Mouse (Mus musculus) neural tube, embryonic 12.5 days (tissue): ENCODE results near the gene Ltb4r2. TPM values are rescaled to one million over a fixed set of nuclear protein-coding genes. Genes with fewer than 3 reads are reported as not detected.
A peak's percentile ranks its signal among the peaks of the same experiment; 100 is the strongest.

ENCODE experiments used
- ATAC-seq: fragments of 200-750 bp; cut with Nextera tagmentation; 2 replicates; pipeline ENCODE4 v1.8.0; 2017; ENCODE audit warnings: low read depth, mild to moderate bottlenecking, moderate TSS enrichment, moderate library complexity; ENCODE audit not compliant: low FRiP score
- H3K27ac ChIP-seq: fragments of 300-500 bp; sonication (generic); 2 replicates; pipeline ENCODE4 v1.5.1; 2016
- H3K27me3 ChIP-seq: fragments of 300-500 bp; sonication (generic); replicated peaks from 2 replicates; pipeline ENCODE4 v1.6.1; 2016; ENCODE audit warnings: mild to moderate bottlenecking
- H3K36me3 ChIP-seq: fragments of 300-500 bp; sonication (generic); 2 replicates; pipeline ENCODE4 v1.6.1; 2016; ENCODE audit warnings: mild to moderate bottlenecking
- H3K4me1 ChIP-seq: fragments of 300-500 bp; sonication (generic); 2 replicates; pipeline ENCODE4 v1.6.1; 2016
- H3K4me2 ChIP-seq: fragments of 300-500 bp; sonication (generic); replicated peaks from 2 replicates; pipeline ENCODE4 v1.6.1; 2016; ENCODE audit warnings: mild to moderate bottlenecking
- H3K4me3 ChIP-seq: fragments of 300-500 bp; sonication (generic); 2 replicates; pipeline ENCODE4 v1.5.1; 2016
- H3K9ac ChIP-seq: fragments of 300-500 bp; sonication (generic); 2 replicates; pipeline ENCODE4 v1.6.1; 2016; ENCODE audit warnings: mild to moderate bottlenecking
- H3K9me3 ChIP-seq: fragments of 300-500 bp; sonication (generic); 2 replicates; pipeline ENCODE4 v1.6.1; 2016; ENCODE audit warnings: mild to moderate bottlenecking
- WGBS: fragments of 180-500 bp; shearing (Covaris S2); methylation state at CpG from one replicate; pipeline ENCODE4 v1.1.7; 2016; 5-methylcytosine and 5-hydroxymethylcytosine counted together
- polyA plus RNA-seq: library from polyadenylated mRNA; unstranded; fragments of >200 nt; fragmentation: Nextera tagmentation; extraction: Ambion mirVana; gene quantifications from 2 replicates; pipeline ENCODE4 v1.2.1, GENCODE M21; 2016

The Ltb4r2 gene
- polyA plus RNA-seq, 1 experiment from 2014 or later: 0.37 TPM

- no peak overlapping the region for H3K9ac ChIP-seq
- H3K27me3 ChIP-seq: peaks cover 63% of the 10 kb centered on the region
- no peak overlapping the region for H3K27ac ChIP-seq
- H3K4me2 ChIP-seq: peak overlapping the region; percentile 79; the same call in 1 of the 2 replicates
- no peak overlapping the region for H3K4me3 ChIP-seq
- ATAC-seq: no peak
- no peaks in the 10 kb centered on the region for H3K9me3 ChIP-seq
- H3K4me1 ChIP-seq: peaks cover 9% of the 10 kb centered on the region; the same call in 1 of the 2 replicates
- H3K36me3 ChIP-seq: no peaks in the 10 kb centered on the region
- WGBS: 91% methylated on average over 6 of the region's 6 CpGs
Measured at GRCm38 (mm10) chr14:55768555-55768954, 7.3 kb downstream of the Ltb4r2 start.

GRCm38 (mm10) chr14:55769087-55769703 is 8.0 kb downstream of the Ltb4r2 start:
- ATAC-seq: no peak
- Histone ChIP-seq H3K4me3 (no peak overlapping the region), H3K9me3 (no peaks in the 10 kb centered on the region), H3K36me3 (no peaks in the 10 kb centered on the region), H3K27ac (no peak overlapping the region), H3K4me1 (peaks cover 9% of the 10 kb centered on the region; the same call in 1 of the 2 replicates), H3K4me2 (no peak overlapping the region), H3K27me3 (peaks cover 61% of the 10 kb centered on the region), H3K9ac (no peak overlapping the region)
- 76% methylated on average over 16 of the region's 16 CpGs for WGBS

GRCm38 (mm10) chr14:55776711-55777110 is 15.5 kb downstream of the Ltb4r2 start:
- Histone ChIP-seq H3K9ac (no peak overlapping the region), H3K27ac (no peak overlapping the region), H3K4me3 (no peak overlapping the region), H3K36me3 (no peaks in the 10 kb centered on the region), H3K4me1 (no peaks in the 10 kb centered on the region), H3K4me2 (no peak overlapping the region), H3K9me3 (no peaks in the 10 kb centered on the region), H3K27me3 (peaks cover 14% of the 10 kb centered on the region)
- 76% methylated on average over 7 of the region's 7 CpGs for WGBS
- ATAC-seq: no peak

DNA sequence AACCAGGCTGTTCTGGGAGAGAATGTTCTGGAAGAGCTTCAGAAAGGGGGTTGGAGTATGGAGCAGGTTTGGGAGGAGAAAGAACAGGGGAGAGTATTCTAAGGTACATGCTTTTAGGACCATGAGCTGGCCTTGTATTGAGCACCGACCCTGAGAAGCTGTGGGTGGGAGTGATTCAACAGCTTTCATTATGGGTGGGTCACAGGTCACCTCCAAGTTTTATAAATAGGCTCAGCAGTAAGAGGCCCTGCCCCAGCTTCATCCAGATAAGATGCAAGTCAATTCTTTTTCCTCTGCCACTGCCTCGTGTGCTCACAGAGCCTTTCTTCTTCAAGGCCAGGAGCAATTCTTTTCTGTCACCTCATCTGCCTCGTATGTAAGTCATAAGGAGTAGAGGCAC is 15.9 kb downstream of the Ltb4r2 start:
- Histone ChIP-seq H3K4me1 (no peaks in the 10 kb centered on the region), H3K27me3 (peaks cover 18% of the 10 kb centered on the region), H3K9me3 (no peaks in the 10 kb centered on the region), H3K9ac (no peak overlapping the region), H3K36me3 (no peaks in the 10 kb centered on the region), H3K27ac (no peak overlapping the region), H3K4me2 (no peak overlapping the region), H3K4me3 (no peak overlapping the region)
- no peak for ATAC-seq
- 59% methylated on average over 3 of the region's 3 CpGs for WGBS

DNA sequence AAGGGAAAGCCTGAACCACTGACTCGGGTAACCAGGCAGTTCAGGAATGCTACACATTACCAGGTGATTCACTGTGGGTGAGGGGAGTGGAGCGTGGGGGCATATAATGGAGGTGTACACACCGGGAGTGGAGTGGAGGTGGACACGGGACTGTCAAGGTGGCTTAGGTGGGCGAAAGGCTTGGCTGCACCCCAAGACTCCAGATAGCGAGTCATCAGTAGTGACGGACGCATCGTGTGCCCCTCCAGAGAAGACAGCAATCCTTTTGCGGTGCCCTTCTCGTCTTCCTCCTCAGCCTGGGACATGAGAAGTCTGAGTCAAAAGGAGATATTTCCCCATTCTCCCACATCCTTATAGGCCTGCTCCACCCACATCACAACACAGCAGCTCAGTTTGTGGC is 16.6 kb downstream of the Ltb4r2 start:
- Histone ChIP-seq H3K27me3 (peaks cover 24% of the 10 kb centered on the region), H3K9me3 (no peaks in the 10 kb centered on the region), H3K9ac (no peak overlapping the region), H3K4me2 (no peak overlapping the region), H3K4me3 (no peak overlapping the region), H3K4me1 (no peaks in the 10 kb centered on the region), H3K36me3 (no peaks in the 10 kb centered on the region), H3K27ac (no peak overlapping the region)
- 87% methylated on average over 11 of the region's 11 CpGs for WGBS
- no peak for ATAC-seq

- Histone ChIP-seq H3K4me2 (no peak overlapping the region), H3K36me3 (no peaks in the 10 kb centered on the region), H3K9me3 (no peaks in the 10 kb centered on the region), H3K4me3 (no peak overlapping the region), H3K9ac (no peak overlapping the region), H3K4me1 (no peaks in the 10 kb centered on the region), H3K27me3 (peaks cover 33% of the 10 kb centered on the region), H3K27ac (no peak overlapping the region)
- no peak for ATAC-seq
- WGBS: 91% methylated on average over 15 of the region's 15 CpGs
Measured at GRCm38 (mm10) chr14:55778686-55779085, 17.5 kb downstream of the Ltb4r2 start.

- H3K36me3 ChIP-seq: no peaks in the 10 kb centered on the region
- H3K4me2 ChIP-seq: no peak overlapping the region
- H3K9me3 ChIP-seq: no peaks in the 10 kb centered on the region
- H3K4me3 ChIP-seq: no peak overlapping the region
- H3K27me3 ChIP-seq: peaks cover 37% of the 10 kb centered on the region
- no peak for ATAC-seq
- 66% methylated on average over 16 of the region's 16 CpGs for WGBS
- H3K4me1 ChIP-seq: 0 out of 2 replicates have a peak, but pooled peaks cover 3% of the 10 kb centered on the region
- 0 out of 2 replicates have a peak overlapping the region, but pooled peaks have one; percentile 17 for H3K9ac ChIP-seq
- H3K27ac ChIP-seq: no peak overlapping the region
Measured at GRCm38 (mm10) chr14:55779656-55780055, 18.4 kb downstream of the Ltb4r2 start.

- no peak overlapping the region for H3K27ac ChIP-seq
- H3K27me3 ChIP-seq: peaks cover 46% of the 10 kb centered on the region
- H3K4me2 ChIP-seq: no peak overlapping the region
- no peak overlapping the region for H3K4me3 ChIP-seq
- H3K9me3 ChIP-seq: no peaks in the 10 kb centered on the region
- no peaks in the 10 kb centered on the region for H3K36me3 ChIP-seq
- 86% methylated on average over 11 of the region's 11 CpGs for WGBS
- ATAC-seq: 0 out of 2 replicates have a peak, but pooled peaks have one; percentile 6
- no peak overlapping the region for H3K9ac ChIP-seq
- H3K4me1 ChIP-seq: 0 out of 2 replicates have a peak, but pooled peaks cover 3% of the 10 kb centered on the region
Measured at GRCm38 (mm10) chr14:55780736-55781135, 19.5 kb downstream of the Ltb4r2 start.

- Histone ChIP-seq H3K9me3 (no peaks in the 10 kb centered on the region), H3K9ac (no peak overlapping the region), H3K4me1 (0 out of 2 replicates have a peak, but pooled peaks cover 3% of the 10 kb centered on the region), H3K4me3 (peak overlapping the region; percentile 3; the same call in 1 of the 2 replicates), H3K27me3 (peaks cover 52% of the 10 kb centered on the region), H3K36me3 (no peaks in the 10 kb centered on the region), H3K27ac (no peak overlapping the region), H3K4me2 (peak overlapping the region; percentile 45)
- ATAC-seq: peak; percentile 68
- 19% methylated on average over 14 of the region's 14 CpGs for WGBS
Measured at GRCm38 (mm10) chr14:55781310-55781709, 20.1 kb downstream of the Ltb4r2 start.

DNA sequence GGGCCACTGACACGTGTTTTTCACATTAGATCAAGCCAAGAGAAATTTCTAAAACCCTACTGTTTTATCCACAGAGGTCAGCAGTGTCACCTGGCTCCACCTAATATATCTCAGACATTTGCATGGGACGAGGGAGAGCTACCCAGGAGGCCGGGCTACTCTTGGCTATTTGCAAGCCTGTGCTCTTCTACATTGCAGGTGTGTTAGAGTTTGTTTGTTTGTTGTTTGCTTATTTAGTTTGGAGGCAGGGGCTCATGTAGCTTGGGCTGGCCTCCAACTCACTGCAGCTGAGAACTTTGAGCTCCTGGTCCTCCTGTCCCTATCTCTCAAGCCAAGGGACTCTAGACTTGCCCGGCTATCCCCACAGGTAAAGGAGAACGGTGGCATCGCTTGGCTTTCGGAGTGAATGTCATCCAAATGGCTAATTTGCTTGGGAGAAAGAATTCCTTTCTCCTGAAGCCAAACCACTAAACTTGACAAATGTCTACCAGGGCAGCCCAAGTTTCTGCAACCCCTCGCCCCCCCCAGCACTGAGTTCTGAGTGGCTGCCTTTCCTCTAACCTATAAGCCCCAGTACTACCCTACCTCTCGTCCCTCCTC is 21.2 kb downstream of the Ltb4r2 start:
- WGBS: 51% methylated on average over 9 of the region's 9 CpGs
- Histone ChIP-seq H3K4me3 (no peak overlapping the region), H3K4me2 (peak overlapping the region; percentile 51), H3K27ac (no peak overlapping the region), H3K36me3 (no peaks in the 10 kb centered on the region), H3K27me3 (peaks cover 63% of the 10 kb centered on the region), H3K4me1 (0 out of 2 replicates have a peak, but pooled peaks cover 3% of the 10 kb centered on the region), H3K9me3 (no peaks in the 10 kb centered on the region), H3K9ac (no peak overlapping the region)
- ATAC-seq: no peak

- Histone ChIP-seq H3K36me3 (no peaks in the 10 kb centered on the region), H3K4me2 (peak overlapping the region; percentile 51), H3K9ac (peak overlapping the region; percentile 26; the same call in 1 of the 2 replicates), H3K4me1 (peaks cover 6% of the 10 kb centered on the region), H3K27ac (no peak overlapping the region), H3K4me3 (peak overlapping the region; percentile 26), H3K27me3 (peaks cover 72% of the 10 kb centered on the region), H3K9me3 (no peaks in the 10 kb centered on the region)
- WGBS: 3% methylated on average over 31 of the region's 31 CpGs
- no peak for ATAC-seq
Measured at GRCm38 (mm10) chr14:55783171-55783957, 22.1 kb downstream of the Ltb4r2 start.

DNA sequence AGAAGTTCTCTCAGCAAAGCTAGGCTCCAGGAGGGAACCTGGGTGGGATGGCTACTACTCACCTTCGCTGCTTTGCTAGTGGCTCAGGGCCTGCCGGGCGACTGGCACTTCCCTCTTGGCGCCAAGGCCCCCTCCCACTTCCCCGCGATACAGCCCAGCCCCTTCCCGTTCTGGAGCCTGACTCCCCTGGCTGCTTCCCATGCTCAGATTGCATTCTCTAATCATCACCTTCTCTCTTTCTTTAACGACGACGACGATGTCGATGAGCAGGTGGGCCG is 22.7 kb downstream of the Ltb4r2 start, which contains the start of gene Adcy4:
Gene Adcy4 (minus strand): TSS at position 138 of the 278 bp plus-strand sequence.
- Histone ChIP-seq H3K9ac (peak within 1 kb of the TSS; percentile 26; the same call in 1 of the 2 replicates), H3K27me3 (peaks cover 78% of the 10 kb centered on the region), H3K36me3 (no peaks in the 10 kb centered on the region), H3K4me1 (peaks cover 12% of the 10 kb centered on the region), H3K4me3 (peak within 1 kb of the TSS; percentile 26), H3K4me2 (peak within 1 kb of the TSS; percentile 51), H3K27ac (no peak within 1 kb of the TSS), H3K9me3 (no peaks in the 10 kb centered on the region)
- WGBS: 5% methylated on average over 13 of the region's 13 CpGs
- ATAC-seq: no peak
